Mouse (Mus musculus) testis, adult 2 months (tissue): ENCODE results near the gene Pgam1.

Experiments
- CTCF ChIP-seq: fragments of 200-500 bp; IDR thresholded peaks from 2 replicates; pipeline ENCODE4 v1.5.1; 2012; ENCODE audit warnings: low read depth, mild to moderate bottlenecking, inconsistent platforms, low read length, moderate library complexity; ENCODE audit not compliant: control insufficient read depth, insufficient read depth, insufficient replicate concordance
- POLR2A ChIP-seq: fragments of 200-500 bp; IDR thresholded peaks from 2 replicates; pipeline ENCODE4 v1.6.1; 2012; ENCODE audit warnings: low read depth, mild to moderate bottlenecking, inconsistent platforms, low read length, moderate library complexity; ENCODE audit not compliant: control insufficient read depth

DNA sequence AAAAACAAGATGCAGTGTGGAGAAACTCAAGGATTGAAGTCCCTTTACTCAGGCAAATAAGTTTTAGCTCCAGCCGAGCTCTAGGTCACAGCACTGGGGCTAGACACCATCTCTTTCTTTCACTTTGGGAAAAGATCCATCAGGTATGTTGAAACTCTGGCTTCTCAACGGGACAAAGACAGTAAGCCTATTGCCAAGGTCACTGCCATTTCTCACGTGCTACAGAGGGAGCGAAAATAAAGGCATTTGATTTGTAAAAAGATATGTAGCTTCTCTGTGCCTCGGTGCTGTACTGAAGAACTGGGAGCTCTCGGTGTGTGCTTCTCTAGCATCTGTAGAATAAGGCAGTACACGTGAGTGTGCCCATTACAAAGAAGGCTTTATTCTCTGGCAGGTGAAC lies 32.1 kb downstream of the Pgam1 start:
- no peak for TF ChIP-seq CTCF
- no peak for TF ChIP-seq POLR2A
